Mouse (Mus musculus) forebrain, embryonic 11.5 days (tissue): ENCODE measurements at regions not wholly inside any gene's neighbourhood (a gene's known extent, or its start where the extent isn't known, plus 50 kb on each side); places are given as distances from the start of the nearest gene placed in this dataset.

Experiments
- ATAC-seq: fragments of 200-750 bp; cut with Nextera tagmentation; replicated peaks from 2 replicates; pipeline ENCODE4 v1.8.0; 2017; ENCODE audit warnings: moderate TSS enrichment; ENCODE audit not compliant: low FRiP score
- DNase-seq: peaks from one replicate; pipeline ENCODE4 v3.0.0-alpha.2; 2017; ENCODE audit warnings: low spot score
- H3K27ac ChIP-seq: fragments of 300-500 bp; sonication (generic); 2 replicates; pipeline ENCODE4 v1.5.1; 2014; ENCODE audit warnings: low read depth, low read length
- H3K27me3 ChIP-seq: fragments of 300-500 bp; sonication (generic); 2 replicates; pipeline ENCODE4 v1.6.1; 2014; ENCODE audit warnings: mild to moderate bottlenecking, low read length, mixed read lengths; ENCODE audit not compliant: control insufficient read depth, insufficient read depth
- H3K36me3 ChIP-seq: fragments of 300-500 bp; sonication (generic); 2 replicates; pipeline ENCODE4 v1.6.1; 2014; ENCODE audit warnings: mild to moderate bottlenecking, low read length, moderate library complexity, mixed read lengths; ENCODE audit not compliant: control insufficient read depth, insufficient read depth
- H3K4me1 ChIP-seq: fragments of 300-500 bp; sonication (generic); replicated peaks from 2 replicates; pipeline ENCODE4 v1.6.1; 2014; ENCODE audit warnings: low read length, mixed read lengths; ENCODE audit not compliant: control insufficient read depth, insufficient read depth
- H3K4me2 ChIP-seq: fragments of 300-500 bp; sonication (generic); 2 replicates; pipeline ENCODE4 v1.6.1; 2014; ENCODE audit warnings: low read depth, mild to moderate bottlenecking, low read length, moderate library complexity, mixed read lengths; ENCODE audit not compliant: severe bottlenecking
- H3K4me3 ChIP-seq: fragments of 300-500 bp; sonication (generic); 2 replicates; pipeline ENCODE4 v1.5.1; 2014; ENCODE audit warnings: low read depth, low read length
- H3K9ac ChIP-seq: fragments of 300-500 bp; sonication (generic); 2 replicates; pipeline ENCODE4 v1.6.1; 2014; ENCODE audit warnings: low read length
- H3K9me3 ChIP-seq: fragments of 300-500 bp; sonication (generic); 2 replicates; pipeline ENCODE4 v1.6.1; 2016; ENCODE audit warnings: low read length, mixed read lengths; ENCODE audit not compliant: control insufficient read depth
- WGBS: fragments of 180-500 bp; shearing (Covaris S2); extraction: QIAGEN DNeasy Blood & Tissue Kit; methylation state at CpG from one replicate; pipeline ENCODE4 v1.1.7; 2014; 5-methylcytosine and 5-hydroxymethylcytosine counted together

DNA sequence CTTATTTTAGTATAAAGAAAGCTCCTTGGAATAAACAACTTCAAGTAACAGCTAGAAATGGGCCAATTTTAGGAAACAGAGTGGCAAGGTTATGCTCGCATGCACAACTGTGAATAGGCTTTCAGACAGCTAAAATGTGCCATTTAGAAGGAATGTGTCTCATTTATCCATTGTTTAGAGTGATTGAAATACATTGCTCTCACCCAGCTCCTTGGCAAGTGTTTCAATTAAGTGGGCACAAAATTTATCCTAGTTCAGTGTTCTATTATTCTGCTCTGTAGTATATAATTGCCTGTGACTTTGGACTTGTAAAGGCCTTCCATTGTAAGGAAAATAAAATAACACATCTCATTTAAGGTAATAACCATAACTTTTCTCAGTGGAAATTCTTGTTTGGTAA lies 519.9 kb upstream of the Pcdh7 start:
- H3K27ac ChIP-seq = no peak overlapping the region
- 52% methylated on average over 1 of the region's 1 CpGs for WGBS
- H3K36me3 ChIP-seq = no peaks in the 10 kb centered on the region
- no peaks in the 10 kb centered on the region for H3K27me3 ChIP-seq
- no peak overlapping the region for H3K9ac ChIP-seq
- no peaks in the 10 kb centered on the region for H3K9me3 ChIP-seq
- H3K4me2 ChIP-seq = no peak overlapping the region
- H3K4me3 ChIP-seq = no peak overlapping the region
- DNase-seq (no peak), ATAC-seq (no peak)
- no peaks in the 10 kb centered on the region for H3K4me1 ChIP-seq

DNA sequence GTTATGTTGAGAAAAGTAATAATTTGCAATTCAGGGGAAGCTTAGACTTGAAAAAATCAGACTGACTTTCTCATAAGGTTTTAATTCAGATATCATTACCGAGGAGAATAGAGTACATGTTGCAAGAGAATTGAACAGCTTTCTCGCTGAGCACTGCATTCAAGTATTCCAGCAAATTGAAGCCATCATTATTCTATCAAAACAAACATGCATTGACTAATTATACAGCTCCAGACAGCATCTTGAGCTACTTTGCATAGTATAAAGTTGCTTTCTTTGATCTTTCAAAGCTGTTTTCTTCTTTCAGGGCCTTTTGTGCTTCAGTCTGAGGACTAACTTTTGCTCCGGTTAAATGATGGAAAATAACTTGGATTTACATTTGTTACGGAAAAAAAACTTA lies 517.3 kb upstream of the Pcdh7 start:
- Histone ChIP-seq H3K9me3 (no peaks in the 10 kb centered on the region), H3K36me3 (no peaks in the 10 kb centered on the region), H3K9ac (no peak overlapping the region), H3K4me3 (no peak overlapping the region), H3K4me2 (no peak overlapping the region), H3K4me1 (no peaks in the 10 kb centered on the region), H3K27ac (no peak overlapping the region), H3K27me3 (no peaks in the 10 kb centered on the region)
- ATAC-seq (peak; percentile 53; the same call in 1 of the 2 replicates), DNase-seq (no peak)
- 56% methylated on average over 4 of the region's 4 CpGs for WGBS
